Mouse (Mus musculus): ENCODE data around the gene March11. TPM values are rescaled to one million over a fixed set of nuclear protein-coding genes. Genes with fewer than 3 reads are reported as not detected.

The March11 gene
- not detected for total RNA-seq (2023)

GRCm38 (mm10) chr15:26308629-26309230 is at the start of gene March11:
Gene March11 (plus strand): TSS chr15:26309048.

All from neutrophil, adult 59 days (primary cell).